Mouse (Mus musculus) cerebellum, adult 2 months (tissue): Measurements from ENCODE around the gene Rps8. TPM values are rescaled to one million over a fixed set of nuclear protein-coding genes. Genes with fewer than 3 reads are reported as not detected.

Experiments
- DNase-seq, 2 experiments: peaks; one replicate each; pipeline ENCODE4 v3.0.0; 2021
- H3K27ac ChIP-seq: fragments of 200-500 bp; 2 replicates; pipeline ENCODE4 v1.5.1; 2012; ENCODE audit warnings: low read length, control low read depth, inconsistent platforms; ENCODE audit not compliant: insufficient read depth
- H3K27me3 ChIP-seq: fragments of 200-500 bp; 2 replicates; pipeline ENCODE4 v1.6.1; 2012; ENCODE audit warnings: inconsistent platforms, mild to moderate bottlenecking, low read length, moderate library complexity; ENCODE audit not compliant: control insufficient read depth, insufficient read depth
- H3K4me1 ChIP-seq: fragments of 200-500 bp; 2 replicates; pipeline ENCODE4 v1.6.1; 2011; ENCODE audit warnings: low read length; ENCODE audit not compliant: control insufficient read depth, insufficient read depth
- H3K4me3 ChIP-seq: fragments of 200-500 bp; replicated peaks from 2 replicates; pipeline ENCODE3; 2011; ENCODE audit warnings: mild to moderate bottlenecking, low read depth, low read length, control low read depth; ENCODE audit not compliant: insufficient read depth
- CTCF ChIP-seq: fragments of 200-500 bp; IDR thresholded peaks from 2 replicates; pipeline ENCODE4 v1.5.1; 2011; ENCODE audit warnings: low read depth, mild to moderate bottlenecking, control low read depth, low read length, moderate library complexity, borderline replicate concordance; ENCODE audit not compliant: insufficient read depth
- POLR2A ChIP-seq: fragments of 200-500 bp; IDR thresholded peaks from 2 replicates; pipeline ENCODE4 v1.6.1; 2011; ENCODE audit warnings: low read length, control low read depth, borderline replicate concordance; ENCODE audit not compliant: insufficient read depth
- WGBS: fragments of 180-500 bp; shearing (Covaris S2); methylation state at CpG from one replicate; pipeline ENCODE4 v1.1.7; 2018; 5-methylcytosine and 5-hydroxymethylcytosine counted together
- polyA plus RNA-seq: library from polyadenylated mRNA; depleted of rRNA; stranded (reverse); fragments of >200 nt; gene quantifications from 2 replicates; pipeline ENCODE4 v1.2.3, GENCODE M21; 2012

Gene Rps8
- polyA plus RNA-seq, 1 experiment = 507 TPM

GRCm38 (mm10) chr4:117126675-117127290 lies 29.3 kb downstream of the Rps8 start, which contains the start of gene Tctex1d4:
TSS of gene Tctex1d4 (plus strand) at chr4:117126794.
- H3K27ac ChIP-seq = peak within 1 kb of the TSS; percentile 38; the same call in 1 of the 2 replicates
- peaks cover 8% of the 10 kb centered on the region for H3K4me1 ChIP-seq
- TF ChIP-seq CTCF = no peak
- TF ChIP-seq POLR2A = no peak
- WGBS = 80% methylated on average over 9 of the region's 9 CpGs
- no peaks in the 10 kb centered on the region for H3K27me3 ChIP-seq
- no peak within 1 kb of the TSS for H3K4me3 ChIP-seq
- no peak for DNase-seq

- peak overlapping the region; percentile 38; the same call in 1 of the 2 replicates for H3K27ac ChIP-seq
- no peaks in the 10 kb centered on the region for H3K27me3 ChIP-seq
- peaks cover 8% of the 10 kb centered on the region for H3K4me1 ChIP-seq
- no peak for TF ChIP-seq POLR2A
- TF ChIP-seq CTCF = no peak
- H3K4me3 ChIP-seq = no peak overlapping the region
- 45% methylated on average over 15 of the region's 15 CpGs for WGBS
- no peak for DNase-seq
These were observed 30.0 kb downstream of the Rps8 start for GRCm38 (mm10) chr4:117125910-117126674.

- peak within 1 kb of the TSS; percentile 38 for H3K27ac ChIP-seq
- peaks cover 8% of the 10 kb centered on the region for H3K4me1 ChIP-seq
- TF ChIP-seq CTCF (no peak), POLR2A (no peak)
- DNase-seq = peak in 1 of 2 experiments; percentile 39
- 41% methylated on average over 8 of the region's 8 CpGs for WGBS
- no peaks in the 10 kb centered on the region for H3K27me3 ChIP-seq
- H3K4me3 ChIP-seq = no peak within 1 kb of the TSS
These were observed 30.6 kb downstream of the Rps8 start, which contains the start of gene Btbd19 for GRCm38 (mm10) chr4:117125348-117125909. TSS of gene Btbd19 (minus strand) at chr4:117125725.

- no peak for DNase-seq
- Histone ChIP-seq H3K4me3 (no peak overlapping the region), H3K4me1 (peaks cover 8% of the 10 kb centered on the region), H3K27ac (peak overlapping the region; percentile 34; the same call in 1 of the 2 replicates), H3K27me3 (no peaks in the 10 kb centered on the region)
- 43% methylated on average over 14 of the region's 14 CpGs for WGBS
- TF ChIP-seq CTCF (no peak), POLR2A (no peak)
These were observed 31.3 kb downstream of the Rps8 start for GRCm38 (mm10) chr4:117124518-117125347.

GRCm38 (mm10) chr4:117124218-117124517 lies 31.9 kb downstream of the Rps8 start:
- Histone ChIP-seq H3K4me1 (peaks cover 8% of the 10 kb centered on the region), H3K27ac (no peak overlapping the region), H3K4me3 (no peak overlapping the region), H3K27me3 (no peaks in the 10 kb centered on the region)
- no peak for DNase-seq
- no peak for TF ChIP-seq POLR2A
- TF ChIP-seq CTCF = no peak
- 77% methylated on average over 3 of the region's 3 CpGs for WGBS

- no peak for DNase-seq
- 72% methylated on average over 9 of the region's 9 CpGs for WGBS
- no peak overlapping the region for H3K4me3 ChIP-seq
- no peaks in the 10 kb centered on the region for H3K27me3 ChIP-seq
- H3K4me1 ChIP-seq = peaks cover 8% of the 10 kb centered on the region
- no peak for TF ChIP-seq POLR2A
- TF ChIP-seq CTCF = no peak
- H3K27ac ChIP-seq = no peak overlapping the region
These were observed 32.4 kb downstream of the Rps8 start for GRCm38 (mm10) chr4:117123546-117124217.

- WGBS = 87% methylated on average over 4 of the region's 4 CpGs
- TF ChIP-seq CTCF = no peak
- no peak for TF ChIP-seq POLR2A
- DNase-seq = no peak
These were observed 33.8 kb downstream of the Rps8 start for GRCm38 (mm10) chr4:117122209-117122608.

More at GRCm38 (mm10) chr4:117122209-117122608, 33.8 kb downstream of the Rps8 start:
- Histone ChIP-seq H3K4me1 (peaks cover 8% of the 10 kb centered on the region), H3K4me3 (no peak overlapping the region), H3K27me3 (no peaks in the 10 kb centered on the region), H3K27ac (no peak overlapping the region)
